Mouse (Mus musculus) retina, postnatal 7 days (tissue): Measurements from ENCODE around the gene Tmc6.
"Not testable (repeated sequence)": the region's sequence is repeated elsewhere in the genome, so short reads cannot be mapped to it uniquely, and the experiment has no call there.

Experiments used
- DNase-seq: peaks from one replicate; pipeline ENCODE4 v3.0.0-alpha.2; 2012; ENCODE audit warnings: low read depth, low spot score

The Tmc6 gene

GRCm38 (mm10) chr11:117781993-117782704 lies at the start of gene Tmc6, which contains the start of gene Tmc8:
Gene Tmc6, minus strand, starts transcription at chr11:117782198.
Gene Tmc8, plus strand, starts transcription at chr11:117782076.
- DNase-seq, result no peak

- DNase-seq, result no peak
Measured at GRCm38 (mm10) chr11:117830401-117830800, 48.4 kb upstream of the Tmc6 start.

- DNase-seq, result no peak
Measured at GRCm38 (mm10) chr11:117829671-117830215, 47.7 kb upstream of the Tmc6 start.

DNA sequence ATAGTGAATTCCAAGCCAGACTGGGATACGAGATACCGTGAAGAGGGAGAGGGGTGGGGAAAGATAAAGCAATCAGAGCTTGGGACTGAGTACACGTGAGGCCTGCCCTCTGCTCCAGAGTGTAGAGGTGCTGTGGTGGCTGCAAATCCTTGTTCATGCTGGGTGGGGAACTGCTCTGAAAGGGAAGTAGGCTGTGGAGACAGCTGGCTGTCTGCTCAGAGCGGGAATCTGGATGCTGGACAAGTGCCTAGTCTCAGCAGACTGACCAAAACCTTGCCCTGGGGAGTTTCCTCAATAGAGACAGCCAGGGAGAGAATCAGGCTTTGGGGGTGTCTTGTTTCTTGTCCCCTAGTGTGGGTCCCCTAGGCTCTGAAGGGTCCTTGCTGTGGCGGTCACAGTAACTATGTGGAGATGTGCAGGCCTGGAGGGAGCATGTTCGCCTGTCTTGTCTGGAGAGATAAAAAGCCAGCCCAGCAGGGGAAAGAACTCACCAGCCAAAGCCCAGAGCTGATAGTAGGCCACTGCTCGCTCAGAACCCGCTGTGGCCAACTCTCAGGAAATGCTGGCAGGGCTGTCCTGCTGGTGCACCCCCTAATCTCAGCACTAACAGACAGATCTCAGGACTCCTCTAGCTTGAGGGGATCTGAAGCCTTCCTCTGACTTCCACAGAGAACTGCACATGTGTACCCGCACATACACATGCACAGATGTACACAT lies 47.0 kb upstream of the Tmc6 start:
- DNase-seq, result no peak

- DNase-seq, result no peak
Measured at GRCm38 (mm10) chr11:117828149-117828887, 46.3 kb upstream of the Tmc6 start.

GRCm38 (mm10) chr11:117827386-117827785 lies 45.4 kb upstream of the Tmc6 start:
- DNase-seq, result no peak

DNA sequence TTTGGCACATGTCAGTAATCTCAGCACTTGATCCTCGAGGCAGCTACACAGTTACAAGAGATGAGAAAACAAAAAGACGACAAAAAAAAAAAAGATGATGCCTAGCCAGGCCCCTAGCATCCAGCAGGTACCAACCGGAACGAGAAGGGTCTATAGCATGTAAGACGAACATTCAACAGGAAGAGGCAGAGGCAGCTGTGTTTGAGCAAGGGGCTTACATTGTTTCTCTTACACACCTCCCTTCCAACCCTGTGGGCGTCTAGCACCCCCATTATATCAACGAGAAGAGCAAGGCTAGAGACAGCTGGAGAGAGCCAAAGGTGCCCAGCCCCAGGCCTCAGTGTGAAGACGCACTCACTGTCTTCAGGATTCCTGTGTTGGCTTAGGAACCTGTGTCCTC lies 44.9 kb upstream of the Tmc6 start:
- no peak for DNase-seq

GRCm38 (mm10) chr11:117826164-117826563 lies 44.2 kb upstream of the Tmc6 start:
- DNase-seq, result no peak

DNA sequence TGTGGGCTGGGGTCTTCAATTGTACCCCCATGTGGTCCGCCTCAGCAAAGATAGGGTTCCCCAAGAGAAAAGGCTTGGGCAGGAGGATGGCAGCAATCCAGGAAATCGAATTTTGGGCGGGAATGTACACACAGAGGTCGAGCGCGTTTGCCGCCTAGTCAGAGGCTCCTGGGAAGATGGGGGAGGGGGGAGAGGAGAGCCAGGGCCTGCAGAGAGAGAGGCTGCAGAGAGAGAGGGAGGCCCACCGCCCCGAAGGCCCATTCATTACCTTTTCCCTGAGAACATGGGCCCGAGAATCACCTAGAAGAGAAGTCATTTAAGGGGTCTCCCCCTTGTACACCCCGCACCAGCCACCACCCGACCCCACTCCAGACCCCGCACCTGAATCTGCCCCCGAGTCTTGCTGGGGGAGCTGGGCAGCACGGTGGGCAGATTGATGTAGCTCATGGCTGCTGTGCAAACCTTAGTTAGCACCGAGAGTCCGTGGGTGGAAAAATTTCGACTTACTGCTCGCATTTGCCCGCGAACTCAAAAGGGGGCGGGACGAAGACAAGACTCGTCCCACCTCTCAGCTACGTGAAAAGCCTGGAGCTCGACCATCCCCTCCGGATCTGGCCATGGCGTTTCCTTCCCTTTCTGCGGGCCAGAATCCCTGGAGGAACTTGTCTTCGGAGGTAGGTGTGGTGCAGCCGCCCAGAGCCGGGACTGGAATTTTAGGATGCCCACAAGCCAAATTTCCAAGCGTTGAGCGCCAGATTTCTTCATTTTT lies 43.5 kb upstream of the Tmc6 start, which contains the start of the genes Afmid and Tk1:
Afmid (plus strand) TSS at position 592 of the 769 bp plus-strand sequence.
Tk1 (minus strand) TSS at position 760 of the 769 bp plus-strand sequence.
- no peak for DNase-seq

DNA sequence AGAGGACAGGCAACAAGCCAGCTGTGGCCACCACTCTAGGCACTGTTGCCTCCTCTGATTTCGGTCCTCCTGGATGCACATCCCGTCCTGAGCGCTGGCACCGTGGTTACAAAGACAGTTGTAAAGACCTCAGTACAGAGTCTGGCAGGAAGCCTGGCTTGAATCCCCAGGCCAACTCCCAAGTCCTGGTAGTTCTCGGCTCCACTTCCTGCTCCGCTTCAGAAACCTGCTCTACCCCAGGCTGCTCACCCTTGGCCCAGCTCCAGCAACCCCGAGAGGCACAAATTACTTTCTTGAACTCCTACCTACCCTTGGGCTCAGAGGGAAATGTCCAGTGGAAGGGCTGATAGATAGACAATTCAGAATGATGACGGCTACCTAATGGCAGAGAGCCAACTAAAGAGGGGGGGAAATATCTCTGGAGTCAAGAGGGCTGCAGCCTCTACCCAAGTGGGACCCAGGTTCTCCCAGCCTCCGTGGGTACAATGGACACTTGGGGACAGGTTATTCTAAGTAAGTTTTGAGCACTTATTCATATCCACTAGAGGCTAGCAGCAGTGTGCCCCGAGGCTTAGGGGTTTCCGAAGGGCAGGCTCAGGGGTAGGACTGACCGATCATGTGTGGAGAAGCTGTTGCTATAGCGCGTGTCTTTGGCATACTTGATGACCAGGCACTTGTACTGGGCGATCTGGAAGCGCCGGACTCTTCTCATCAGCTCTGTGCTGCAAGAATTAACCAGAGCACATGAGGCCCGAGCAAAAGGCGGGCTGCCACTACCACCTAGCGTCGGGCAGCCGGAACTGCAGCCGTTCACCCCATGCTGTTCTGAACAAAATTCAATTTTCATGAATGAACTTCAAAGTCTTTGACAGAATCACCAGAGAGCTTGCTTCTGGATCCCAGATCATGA lies 42.3 kb upstream of the Tmc6 start:
- peak; percentile 62 for DNase-seq

DNA sequence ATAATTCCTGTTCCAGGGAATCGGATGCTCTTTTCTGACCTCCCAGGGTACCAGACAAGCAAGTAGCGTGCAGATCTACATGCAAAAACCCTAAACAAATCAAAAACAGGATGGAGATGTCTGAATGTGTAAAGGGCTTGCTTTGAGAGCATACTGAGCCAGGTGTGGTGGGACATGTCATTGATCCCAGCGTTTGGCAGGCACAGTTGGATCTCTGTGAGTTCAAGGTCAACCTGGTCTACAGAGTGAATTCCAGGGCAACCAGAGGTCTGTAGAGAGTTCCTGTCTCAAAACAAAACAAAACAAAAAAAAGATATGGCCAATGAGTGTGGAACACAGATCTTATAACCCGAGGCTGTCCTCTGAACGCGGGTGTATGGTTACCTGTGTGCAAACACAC lies 41.4 kb upstream of the Tmc6 start:
- DNase-seq, result no peak

GRCm38 (mm10) chr11:117822728-117823241 lies 40.8 kb upstream of the Tmc6 start:
- DNase-seq, result no peak

GRCm38 (mm10) chr11:117821868-117822267 lies 39.9 kb upstream of the Tmc6 start:
- DNase-seq, result no peak

GRCm38 (mm10) chr11:117820173-117820572 lies 38.2 kb upstream of the Tmc6 start:
- DNase-seq, result no peak

DNA sequence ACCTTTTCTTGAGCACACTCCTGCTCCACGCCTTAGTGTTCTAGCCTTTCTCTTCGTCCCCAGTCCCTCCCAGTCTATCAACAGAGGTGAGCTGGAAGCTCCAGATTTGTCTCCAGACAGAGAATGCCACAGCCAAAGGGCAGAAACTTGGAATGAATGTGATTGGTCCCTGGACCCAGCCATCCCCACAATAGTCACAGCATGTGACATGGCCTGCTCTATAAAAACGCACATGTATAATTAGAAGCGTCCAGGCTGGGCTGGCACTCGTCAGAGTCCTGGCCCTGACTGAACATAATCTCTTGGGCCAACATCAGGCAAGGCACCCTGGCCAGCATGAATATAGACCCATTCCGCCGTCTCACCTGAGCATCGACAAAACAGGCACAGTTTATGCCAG lies 37.1 kb upstream of the Tmc6 start:
- no peak for DNase-seq

DNA sequence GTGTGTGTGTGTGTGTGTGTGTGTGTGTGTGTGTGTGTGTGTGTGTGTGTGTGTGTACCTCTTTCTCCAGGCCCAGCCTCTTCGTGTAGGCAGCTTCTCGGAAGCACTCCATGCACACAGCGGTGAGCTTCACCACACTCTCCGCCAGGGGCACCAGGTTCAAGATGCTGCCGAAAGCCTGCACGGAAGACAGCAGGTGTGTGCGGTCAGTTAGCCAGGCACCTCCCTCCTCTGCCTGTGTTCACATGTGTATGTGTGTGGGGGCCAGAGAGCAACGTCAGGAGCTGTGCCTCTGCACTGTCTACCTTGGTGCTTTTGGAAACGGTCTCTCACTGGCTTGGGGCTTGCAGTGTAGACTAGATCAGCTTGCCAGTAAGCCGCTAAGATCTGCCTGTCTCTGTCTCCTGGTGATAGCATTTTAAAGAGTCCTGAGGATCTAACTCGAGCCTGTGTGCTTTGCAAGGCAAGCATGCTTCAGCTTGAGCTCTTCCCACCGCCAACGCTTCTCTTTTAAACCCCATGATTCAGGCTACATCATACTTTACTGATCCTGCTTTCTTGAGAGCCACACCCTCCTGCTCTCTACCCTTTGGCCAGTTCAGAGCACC lies 34.5 kb upstream of the Tmc6 start:
- no peak for DNase-seq

- not testable (repeated sequence) for DNase-seq
Measured at GRCm38 (mm10) chr11:117815850-117816249, 33.9 kb upstream of the Tmc6 start.

- DNase-seq, result no peak
Measured at GRCm38 (mm10) chr11:117814704-117815366, 32.8 kb upstream of the Tmc6 start.

DNA sequence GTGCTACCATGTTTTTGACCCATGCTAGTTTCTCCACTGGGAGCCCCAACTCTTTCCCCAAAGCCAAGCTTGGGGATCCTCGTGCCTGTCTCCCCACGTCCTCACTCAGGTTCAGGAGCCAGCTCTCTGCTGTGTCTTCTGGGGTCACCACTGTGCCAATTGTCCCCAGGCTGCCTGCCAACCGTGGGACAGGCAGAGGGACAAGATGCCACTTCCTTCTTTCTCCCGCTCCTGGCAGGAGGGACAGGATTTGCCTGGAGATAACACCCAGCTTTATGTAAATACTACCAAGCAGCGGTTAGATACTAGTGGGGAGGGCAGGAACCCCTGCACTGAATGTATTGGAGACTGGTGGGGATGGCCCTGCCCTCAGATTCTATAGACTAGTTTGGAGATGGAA lies 31.9 kb upstream of the Tmc6 start:
- DNase-seq, result no peak
